Comparison of ENCODE assay signal across 8 mouse cellular contexts in the genomic region with DNA sequence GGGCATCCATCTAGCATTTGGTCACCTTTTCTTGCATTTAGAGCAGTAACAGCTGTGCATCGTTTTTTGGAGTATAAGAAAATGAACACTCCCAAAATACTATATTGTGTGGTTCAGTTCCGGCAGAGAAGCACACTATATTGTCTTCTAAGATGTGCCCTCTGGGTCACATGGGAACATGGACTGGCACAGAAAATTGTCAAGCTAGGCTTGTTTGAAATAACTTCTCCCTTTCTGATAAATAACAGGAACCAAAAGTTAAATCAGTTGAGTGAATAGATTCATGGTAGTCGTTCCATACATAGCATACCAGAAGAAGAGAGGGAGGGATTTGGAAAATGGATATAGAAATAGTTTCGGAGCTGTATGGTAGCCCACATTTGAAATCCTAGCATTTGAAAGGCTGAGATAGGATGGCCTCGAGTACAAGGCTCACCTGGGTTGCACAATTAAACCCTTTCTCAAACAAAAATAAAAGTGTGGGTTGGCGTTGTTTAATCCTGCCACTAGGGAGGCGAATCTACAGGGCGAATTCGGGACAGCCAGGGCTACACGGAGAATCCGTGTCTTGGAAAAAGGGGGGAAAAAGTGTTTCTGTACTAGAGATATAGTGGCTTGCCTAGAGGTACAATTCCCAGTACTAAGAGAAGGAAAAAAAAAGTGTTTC. TPM values are rescaled to one million over a fixed set of nuclear protein-coding genes. Genes with fewer than 3 reads are reported as not detected.
DNase-seq lines count a peak whose midpoint lies in the region; ATAC-seq and TF ChIP-seq lines count a peak whose summit lies in the region.

No protein-coding gene starts in this region.

- WGBS in heart, embryonic 10.5 days = 14% methylated on average over 11 of the region's 11 CpGs

- H3K27me3 ChIP-seq in heart, embryonic 10.5 days (ENCODE audit: insufficient read depth, poor library complexity, severe bottlenecking) = no peaks in the 10 kb centered on the region
- no peaks in the 10 kb centered on the region for H3K27me3 ChIP-seq in megakaryocyte, embryonic 14.5 days (replicated peaks)

- H3K9me3 ChIP-seq in heart, embryonic 10.5 days = no peaks in the 10 kb centered on the region
- H3K9me3 ChIP-seq in ES-E14 (ENCODE audit: control insufficient read depth, insufficient read depth, low read depth, low read length) = no peaks in the 10 kb centered on the region
- H3K9me3 ChIP-seq in megakaryocyte, embryonic 14.5 days = no peaks in the 10 kb centered on the region

- ATAC-seq in granulocyte monocyte progenitor cell, adult 5-6 weeks (replicated peaks; ENCODE audit: poor library complexity, severe bottlenecking) = 0 out of 2 replicates have a peak, but pooled peaks have one; percentile 7

- H3K27ac ChIP-seq in heart, embryonic 10.5 days = peak overlapping the region; percentile 99
- peak overlapping the region; percentile 79; the same call in 1 of the 2 replicates for H3K27ac ChIP-seq in ES-E14 (ENCODE audit: insufficient read depth, low read depth, low read length, poor library complexity, severe bottlenecking)

- H3K4me3 ChIP-seq in heart, embryonic 10.5 days = peak overlapping the region; percentile 99
- peak overlapping the region; percentile 52 to 76 for H3K4me3 ChIP-seq in ES-E14 (ENCODE audit: insufficient read depth in 1 of 2, low read depth in 1 of 2, low read length in 2 of 2, poor library complexity in 1 of 2, severe bottlenecking in 1 of 2)
- H3K4me3 ChIP-seq in megakaryocyte, embryonic 14.5 days (replicated peaks) = peak overlapping the region; percentile 96

- no peak for DNase-seq in heart, embryonic 10.5 days (ENCODE audit: low spot score)
- DNase-seq in heart, adult 18-20 months = no peak
- no peak for DNase-seq in ES-E14 (ENCODE audit: low read depth, low spot score)
- DNase-seq in right cerebral cortex, adult 2 months (ENCODE audit: low spot score in 2 of 2) = no peak
- DNase-seq in retina, postnatal 1 day = no peak
- no peak for DNase-seq in left cerebral cortex, adult 18-20 months (ENCODE audit: low spot score in 2 of 2)

- in situ Hi-C loops in ES-E14 (cut with MboI; ENCODE audit: low sequenced_read_pairs in 2 of 2, unreplicated experiment in 2 of 2) = no loop called here

- peaks cover 26% of the 10 kb centered on the region for H3K36me3 ChIP-seq in heart, embryonic 10.5 days
- H3K36me3 ChIP-seq in ES-E14 (ENCODE audit: control insufficient read depth, insufficient read depth, low read length, poor library complexity, severe bottlenecking) = peaks cover 20% of the 10 kb centered on the region
- H3K36me3 ChIP-seq in megakaryocyte, embryonic 14.5 days (replicated peaks; ENCODE audit: low read length) = peaks cover 38% of the 10 kb centered on the region

- H3K4me1 ChIP-seq in heart, embryonic 10.5 days = peaks cover 38% of the 10 kb centered on the region
- peaks cover 10 to 16% of the 10 kb centered on the region in 2 experiments; a peak in 2 of 4 replicates for H3K4me1 ChIP-seq in ES-E14 (ENCODE audit: control insufficient read depth in 2 of 2, insufficient read depth in 2 of 2, low read length in 2 of 2, poor library complexity in 1 of 2)
- peaks cover 46% of the 10 kb centered on the region for H3K4me1 ChIP-seq in megakaryocyte, embryonic 14.5 days

- H3K9ac ChIP-seq in ES-E14 (ENCODE audit: insufficient read depth, low read depth, low read length, poor library complexity, severe bottlenecking) = peak overlapping the region; percentile 63

TF ChIP-seq in ES-E14, 5 proteins besides CTCF, POLR2A, EP300 and RAD21:
- TF ChIP-seq ZC3H11A (IDR thresholded peaks at IDR 0.05; ENCODE audit: borderline replicate concordance, low read depth, low read length) (no peak), MAFK (IDR thresholded peaks at IDR 0.05; ENCODE audit: insufficient read depth, low read depth, low read length) (no peak), ZNF384 (IDR thresholded peaks at IDR 0.05; ENCODE audit: low read depth, low read length) (no peak; the same call in 1 of the 2 replicates), CHD2 (IDR thresholded peaks at IDR 0.05; ENCODE audit: low read depth, low read length) (no peak), HCFC1 (IDR thresholded peaks at IDR 0.05; ENCODE audit: borderline replicate concordance, insufficient read depth, low read length) (no peak)

RNA-seq across cellular contexts. Expression of a gene that starts 0.5 kb away (rescaled TPM):
- 91.3 and 119 TPM in 2 replicates for polyA plus RNA-seq in heart, embryonic 10.5 days (2016; fragmentation: Nextera tagmentation; extraction: Ambion mirVana)
- total RNA-seq in heart, adult 18-20 months (2021) = 100 to 1,000 TPM; 126 to 129 TPM
- 80.6 and 88.0 TPM in 2 replicates for total RNA-seq in ES-E14 (2012; rRNA removed)
- total RNA-seq in granulocyte monocyte progenitor cell, adult 5-6 weeks (2014; fragmentation: Nextera tagmentation) = 62.4 and 63.0 TPM in 2 replicates
- total RNA-seq in granulocyte monocyte progenitor cell, adult 5-6 weeks (2017) = 52.7 and 53.3 TPM in 2 replicates
- polyA plus RNA-seq in megakaryocyte, embryonic 14.5 days (2012; ENCODE audit: insufficient read depth, low replicate concordance) = 65.2 and 119 TPM in 2 replicates
- 10 to 100 TPM; 59.3 to 61.4 TPM for total RNA-seq in left cerebral cortex, adult 18-20 months (2021)

RNA-seq across cellular contexts. Expression of a gene that starts 9.3 kb away (rescaled TPM):
- 37.4 and 42.2 TPM in 2 replicates for polyA plus RNA-seq in heart, embryonic 10.5 days (2016; fragmentation: Nextera tagmentation; extraction: Ambion mirVana)
- total RNA-seq in heart, adult 18-20 months (2021) = 10 to 100 TPM; 27.4 to 28.0 TPM
- 186 and 305 TPM in 2 replicates for total RNA-seq in ES-E14 (2012; rRNA removed)
- 51.2 and 63.3 TPM in 2 replicates for total RNA-seq in granulocyte monocyte progenitor cell, adult 5-6 weeks (2014; fragmentation: Nextera tagmentation)
- total RNA-seq in granulocyte monocyte progenitor cell, adult 5-6 weeks (2017) = 26.0 and 34.6 TPM in 2 replicates
- 10.9 TPM in 1 of 2 replicates, not detected in the other for polyA plus RNA-seq in megakaryocyte, embryonic 14.5 days (2012; ENCODE audit: insufficient read depth, low replicate concordance)
- total RNA-seq in left cerebral cortex, adult 18-20 months (2021) = 10 to 100 TPM; 22.4 to 30.3 TPM

RNA-seq across cellular contexts. Expression of a gene that starts 28.9 kb away (rescaled TPM):
- not detected in 2 replicates for polyA plus RNA-seq in heart, embryonic 10.5 days (2016; fragmentation: Nextera tagmentation; extraction: Ambion mirVana)
- not detected for total RNA-seq in heart, adult 18-20 months (2021)
- 0.22 TPM in 1 of 2 replicates, not detected in the other for total RNA-seq in ES-E14 (2012; rRNA removed)
- total RNA-seq in granulocyte monocyte progenitor cell, adult 5-6 weeks (2014; fragmentation: Nextera tagmentation) = not detected in 2 replicates
- total RNA-seq in granulocyte monocyte progenitor cell, adult 5-6 weeks (2017) = not detected in 2 replicates
- polyA plus RNA-seq in megakaryocyte, embryonic 14.5 days (2012; ENCODE audit: insufficient read depth, low replicate concordance) = 0.16 TPM in 1 of 2 replicates, not detected in the other
- not detected for total RNA-seq in left cerebral cortex, adult 18-20 months (2021)

RNA-seq across cellular contexts. Expression of a gene that starts 40.7 kb away (rescaled TPM):
- 23.8 and 25.1 TPM in 2 replicates for polyA plus RNA-seq in heart, embryonic 10.5 days (2016; fragmentation: Nextera tagmentation; extraction: Ambion mirVana)
- total RNA-seq in heart, adult 18-20 months (2021) = 10 to 100 TPM; 22.5 to 22.8 TPM
- 21.8 and 22.7 TPM in 2 replicates for total RNA-seq in ES-E14 (2012; rRNA removed)
- 7.8 and 9.2 TPM in 2 replicates for total RNA-seq in granulocyte monocyte progenitor cell, adult 5-6 weeks (2014; fragmentation: Nextera tagmentation)
- 8.7 and 9.5 TPM in 2 replicates for total RNA-seq in granulocyte monocyte progenitor cell, adult 5-6 weeks (2017)
- polyA plus RNA-seq in megakaryocyte, embryonic 14.5 days (2012; ENCODE audit: insufficient read depth, low replicate concordance) = 0.20 TPM in 1 of 2 replicates, not detected in the other
- total RNA-seq in left cerebral cortex, adult 18-20 months (2021) = 10 to 100 TPM; 37.0 to 37.3 TPM

RNA-seq across cellular contexts. Expression of a gene that starts 52.9 kb away (rescaled TPM):
- polyA plus RNA-seq in heart, embryonic 10.5 days (2016; fragmentation: Nextera tagmentation; extraction: Ambion mirVana) = 81.9 and 95.9 TPM in 2 replicates
- 10 to 100 TPM; 11.1 to 14.2 TPM for total RNA-seq in heart, adult 18-20 months (2021)
- total RNA-seq in ES-E14 (2012; rRNA removed) = 100 and 120 TPM in 2 replicates
- 31.8 and 34.3 TPM in 2 replicates for total RNA-seq in granulocyte monocyte progenitor cell, adult 5-6 weeks (2014; fragmentation: Nextera tagmentation)
- total RNA-seq in granulocyte monocyte progenitor cell, adult 5-6 weeks (2017) = 53.6 and 115 TPM in 2 replicates
- polyA plus RNA-seq in megakaryocyte, embryonic 14.5 days (2012; ENCODE audit: insufficient read depth, low replicate concordance) = 6.4 and 13.0 TPM in 2 replicates
- total RNA-seq in left cerebral cortex, adult 18-20 months (2021) = 10 to 100 TPM; 65.6 to 69.1 TPM
